Mouse (Mus musculus) E14TG2a.4 (cell line): ENCODE results near the gene Sparc.

ENCODE experiments used
- CTCF ChIP-seq: conservative IDR thresholded peaks from 2 replicates; pipeline ENCODE4 v1.5.1; 2014; ENCODE audit warnings: low read length
- NANOG ChIP-seq: IDR thresholded peaks from 2 replicates; pipeline ENCODE4 v1.6.1; 2014; ENCODE audit warnings: borderline replicate concordance, low read length, mixed read lengths
- POU5F1 ChIP-seq: IDR thresholded peaks from 2 replicates; pipeline ENCODE4 v1.6.1; 2014; ENCODE audit warnings: low read length, borderline replicate concordance

- TF ChIP-seq CTCF (peak; percentile 89), POU5F1 (no peak), NANOG (no peak)
These were observed 36.4 kb downstream of the Sparc start for GRCm38 (mm10) chr11:55386424-55387063.
